In genomic region chr5:45639715-45640092, GRCm38 (mm10) we compare ENCODE assay signal across 8 mouse cellular contexts. TPM values are rescaled to one million over a fixed set of nuclear protein-coding genes. Genes with fewer than 3 reads are reported as not detected.
DNase-seq lines count a peak whose midpoint lies in the region; ATAC-seq and TF ChIP-seq lines count a peak whose summit lies in the region.

No protein-coding gene starts in this region.

- DNase-seq in heart, embryonic 10.5 days (ENCODE audit: low spot score): no peak
- DNase-seq in heart, postnatal 14 days: no peak
- DNase-seq in forebrain, embryonic 11.5 days (ENCODE audit: low spot score): no peak
- DNase-seq in liver, embryonic 14.5 days (ENCODE audit: low read depth in 3 of 3, low spot score in 3 of 3): no peak
- DNase-seq in thymus, postnatal 14 days: no peak
- DNase-seq in ovary, adult 18-20 months (ENCODE audit: low spot score): no peak
- no peak for DNase-seq in right cerebral cortex, postnatal 10 days (ENCODE audit: low spot score in 2 of 2)

- peak overlapping the region; percentile 88 for H3K4me2 ChIP-seq in forebrain, embryonic 11.5 days (ENCODE audit: low read depth, low read length, severe bottlenecking)
- peak overlapping the region; percentile 65 for H3K4me2 ChIP-seq in liver, embryonic 14.5 days (ENCODE audit: low read depth)

- intact Hi-C loops in heart, postnatal 14 days (cut with DNase I): no loop called here

- peak overlapping the region; percentile 78 for H3K4me3 ChIP-seq in heart, embryonic 10.5 days
- peak overlapping the region; percentile 82 for H3K4me3 ChIP-seq in E14TG2a.4 (replicated peaks; ENCODE audit: low read length)
- H3K4me3 ChIP-seq in forebrain, embryonic 11.5 days (ENCODE audit: low read depth, low read length): peak overlapping the region; percentile 59
- peak overlapping the region in 1 of 2 experiments; percentile 49; a peak in 2 of 4 replicates for H3K4me3 ChIP-seq in liver, embryonic 14.5 days (ENCODE audit: insufficient read depth in 1 of 2, low read depth in 2 of 2, low read length in 2 of 2)

- peak overlapping the region; percentile 68 for H3K9ac ChIP-seq in forebrain, embryonic 11.5 days (ENCODE audit: low read length)
- H3K9ac ChIP-seq in liver, embryonic 14.5 days (replicated peaks): no peak overlapping the region

- no peak overlapping the region for H3K27ac ChIP-seq in heart, embryonic 10.5 days
- no peak overlapping the region for H3K27ac ChIP-seq in forebrain, embryonic 11.5 days (ENCODE audit: low read depth, low read length)
- no peak overlapping the region for H3K27ac ChIP-seq in liver, embryonic 14.5 days

- ATAC-seq in forebrain, embryonic 11.5 days (replicated peaks; ENCODE audit: low FRiP score): peak; percentile 49; the same call in 1 of the 2 replicates
- no peak for ATAC-seq in liver, embryonic 14.5 days (ENCODE audit: insufficient read depth)

- no peaks in the 10 kb centered on the region for H3K9me3 ChIP-seq in heart, embryonic 10.5 days
- no peaks in the 10 kb centered on the region for H3K9me3 ChIP-seq in E14TG2a.4 (ENCODE audit: low read length)
- H3K9me3 ChIP-seq in forebrain, embryonic 11.5 days (ENCODE audit: control insufficient read depth, low read length): no peaks in the 10 kb centered on the region
- no peaks in the 10 kb centered on the region for H3K9me3 ChIP-seq in liver, embryonic 14.5 days (ENCODE audit: control insufficient read depth, low read length)

- WGBS in heart, embryonic 10.5 days: 2% methylated on average over 8 of the region's 8 CpGs
- WGBS in forebrain, embryonic 11.5 days: 2% methylated on average over 8 of the region's 8 CpGs
- WGBS in liver, embryonic 14.5 days (ENCODE audit: insufficient replicate concordance): 3% methylated on average over 8 of the region's 8 CpGs

- H3K36me3 ChIP-seq in heart, embryonic 10.5 days: no peaks in the 10 kb centered on the region
- no peaks in the 10 kb centered on the region for H3K36me3 ChIP-seq in E14TG2a.4 (ENCODE audit: insufficient read depth, low read length)
- no peaks in the 10 kb centered on the region for H3K36me3 ChIP-seq in forebrain, embryonic 11.5 days (ENCODE audit: control insufficient read depth, insufficient read depth, low read length)
- no peaks in the 10 kb centered on the region for H3K36me3 ChIP-seq in liver, embryonic 14.5 days (replicated peaks; ENCODE audit: control insufficient read depth, insufficient read depth, low read depth)

- peaks cover 25% of the 10 kb centered on the region for H3K27me3 ChIP-seq in heart, embryonic 10.5 days (ENCODE audit: insufficient read depth, poor library complexity, severe bottlenecking)
- peaks cover 52% of the 10 kb centered on the region for H3K27me3 ChIP-seq in E14TG2a.4 (ENCODE audit: insufficient read depth, low read length)
- peaks cover 2% of the 10 kb centered on the region; the same call in 1 of the 2 replicates for H3K27me3 ChIP-seq in forebrain, embryonic 11.5 days (ENCODE audit: control insufficient read depth, insufficient read depth, low read length)
- peaks cover 9% of the 10 kb centered on the region for H3K27me3 ChIP-seq in liver, embryonic 14.5 days (ENCODE audit: control insufficient read depth, insufficient read depth, low read length)

- peaks cover 3% of the 10 kb centered on the region for H3K4me1 ChIP-seq in heart, embryonic 10.5 days
- H3K4me1 ChIP-seq in E14TG2a.4 (replicated peaks; ENCODE audit: low read depth, low read length): peaks cover 16% of the 10 kb centered on the region
- 0 out of 2 replicates have a peak, but pooled peaks cover 2% of the 10 kb centered on the region for H3K4me1 ChIP-seq in forebrain, embryonic 11.5 days (replicated peaks; ENCODE audit: control insufficient read depth, insufficient read depth, low read length)
- 0 out of 4 replicates have a peak, but pooled peaks cover 0 to 4% of the 10 kb centered on the region in 2 experiments for H3K4me1 ChIP-seq in liver, embryonic 14.5 days (replicated peaks; ENCODE audit: control insufficient read depth in 2 of 2, insufficient read depth in 2 of 2, low read length in 1 of 2)

- no peak for TF ChIP-seq EP300 in liver, embryonic 14.5 days (IDR thresholded peaks at IDR 0.05; ENCODE audit: low read depth)

- no peak for TF ChIP-seq CTCF in E14TG2a.4 (conservative IDR thresholded peaks at IDR 0.05; ENCODE audit: low read length)
- TF ChIP-seq CTCF in liver, embryonic 14.5 days (IDR thresholded peaks at IDR 0.05; ENCODE audit: low read depth): no peak

RNA-seq across cellular contexts. Expression of gene Fam184b, which starts 0.3 kb away (rescaled TPM):
- polyA plus RNA-seq in heart, embryonic 10.5 days (2016; fragmentation: Nextera tagmentation; extraction: Ambion mirVana): 0.22 and 0.39 TPM in 2 replicates
- under 1 TPM; 0.07 TPM for total RNA-seq in heart, postnatal 14 days (2021)
- 2.8 and 3.2 TPM in 2 replicates for polyA plus RNA-seq in forebrain, embryonic 11.5 days (2014; fragmentation: Nextera tagmentation; extraction: Ambion mirVana)
- 0.04 TPM in 2 replicates for polyA plus RNA-seq in liver, embryonic 14.5 days (2012; rRNA removed)
- 0.09 TPM in 1 of 2 replicates, not detected in the other for polyA plus RNA-seq in liver, embryonic 14.5 days (2014; fragmentation: Nextera tagmentation; extraction: Ambion mirVana)

RNA-seq across cellular contexts. Expression of gene Ncapg, which starts 30.0 kb away (rescaled TPM):
- polyA plus RNA-seq in heart, embryonic 10.5 days (2016; fragmentation: Nextera tagmentation; extraction: Ambion mirVana): 41.1 and 47.8 TPM in 2 replicates
- 1 to 10 TPM; 1.6 to 4.1 TPM for total RNA-seq in heart, postnatal 14 days (2021)
- 86.3 and 101 TPM in 2 replicates for polyA plus RNA-seq in forebrain, embryonic 11.5 days (2014; fragmentation: Nextera tagmentation; extraction: Ambion mirVana)
- polyA plus RNA-seq in liver, embryonic 14.5 days (2012; rRNA removed): 12.5 and 28.2 TPM in 2 replicates
- 57.4 and 60.6 TPM in 2 replicates for polyA plus RNA-seq in liver, embryonic 14.5 days (2014; fragmentation: Nextera tagmentation; extraction: Ambion mirVana)
